Mouse (Mus musculus) layer of hippocampus, adult 2 months (tissue): ENCODE measurements around the gene Fas. TPM values are rescaled to one million over a fixed set of nuclear protein-coding genes. Genes with fewer than 3 reads are reported as not detected.

Experiments
- DNase-seq, 2 experiments: peaks; one replicate each; pipeline ENCODE4 v3.0.0; 2022; ENCODE audit warnings: low spot score in 2 of 2
- H3K27ac ChIP-seq: fragments of 200-600 bp; 2 replicates; pipeline ENCODE4 v1.8.1; 2022
- H3K4me3 ChIP-seq: fragments of 200-600 bp; 2 replicates; pipeline ENCODE4 v1.8.1; 2022; ENCODE audit warnings: mild to moderate bottlenecking
- CTCF ChIP-seq: fragments of 200-600 bp; conservative IDR thresholded peaks from 2 replicates; pipeline ENCODE4 v1.8.1; 2022; ENCODE audit warnings: antibody characterized with exemption, mild to moderate bottlenecking, moderate library complexity
- total RNA-seq, 2 experiments: library from RNA; stranded (reverse); gene quantifications; 2 replicates each; pipeline ENCODE4 v1.2.3; 2021

The Fas gene
- total RNA-seq, 2 experiments from 2014 or later = 1.5 to 2.9 TPM

DNA sequence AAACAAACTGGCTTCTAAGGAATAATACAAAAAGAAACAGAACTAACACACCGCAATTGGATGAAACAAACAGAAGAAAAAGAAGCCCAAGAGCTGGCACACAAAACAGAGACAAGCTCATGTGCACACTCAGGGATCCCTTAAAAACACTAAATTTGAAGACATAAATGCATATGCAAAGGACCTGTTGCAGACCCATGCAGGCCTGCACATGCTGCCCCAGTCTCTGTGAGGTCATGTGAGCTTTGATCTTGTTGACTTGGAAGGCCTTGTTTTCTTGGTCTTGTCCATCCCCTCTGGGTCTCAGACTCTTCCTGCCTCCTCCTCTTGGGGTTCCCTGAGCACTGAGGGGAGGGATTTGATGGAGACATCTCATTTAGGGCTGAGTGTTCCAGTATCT is 1.8 kb upstream of the Fas start:
- DNase-seq = no peak
- Histone ChIP-seq H3K27ac (no peak overlapping the region), H3K4me3 (no peak overlapping the region)

DNA sequence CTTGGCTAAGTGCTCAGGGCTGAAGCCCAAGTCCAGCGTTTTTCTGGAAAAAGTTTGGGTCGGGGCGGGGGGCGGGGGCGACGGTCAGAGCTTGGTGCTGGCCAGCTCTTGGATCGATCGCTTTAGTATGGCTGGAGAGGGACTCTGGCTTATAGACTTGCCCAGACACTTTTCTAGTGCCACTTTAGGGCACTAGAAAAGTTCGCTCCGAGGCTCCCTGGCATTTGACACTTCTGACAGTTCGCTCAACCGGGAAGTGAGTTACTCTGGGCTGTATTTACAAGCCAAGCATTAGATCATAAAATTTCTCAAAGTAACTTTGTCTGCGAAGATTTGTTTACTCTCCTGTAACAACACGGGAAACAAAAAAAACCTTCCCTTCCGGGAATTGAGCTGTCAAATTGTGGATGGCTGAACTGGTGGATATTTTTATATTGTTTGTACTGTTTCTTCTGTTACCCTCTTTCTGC is 441 bp downstream of the Fas start:
- DNase-seq = no peak
- H3K4me3 ChIP-seq = peak overlapping the region; percentile 56
- H3K27ac ChIP-seq = peak overlapping the region; percentile 57; the same call in 1 of the 2 replicates
- TF ChIP-seq CTCF = no peak

More for the DNA sequence above, 1.8 kb upstream of the Fas start:
- TF ChIP-seq CTCF = no peak

DNA sequence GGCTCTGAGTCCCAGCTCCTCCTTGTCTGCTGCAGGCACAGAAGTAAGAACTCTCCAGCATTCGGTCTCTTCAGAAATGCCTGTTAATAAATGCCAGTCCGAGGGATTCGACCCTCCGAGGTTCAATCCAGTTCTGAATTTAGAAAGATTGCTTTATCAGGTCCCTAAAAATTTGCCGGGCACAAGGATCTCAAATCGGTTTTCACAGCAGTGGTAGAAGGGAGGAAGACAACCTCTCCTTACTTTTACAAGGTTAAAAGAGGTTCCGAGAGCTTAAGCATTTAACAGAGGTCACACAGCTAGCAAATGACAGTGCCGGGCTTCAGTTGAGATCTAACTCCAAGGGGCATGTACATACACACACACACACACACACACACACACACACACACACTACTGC is 913 bp downstream of the Fas start:
- H3K4me3 ChIP-seq = peak overlapping the region; percentile 56

GRCm38 (mm10) chr19:34291956-34292355 is 1.5 kb downstream of the Fas start:
- no peak overlapping the region for H3K27ac ChIP-seq
- TF ChIP-seq CTCF = no peak

More for the DNA sequence above, 913 bp downstream of the Fas start:
- H3K27ac ChIP-seq = no peak overlapping the region
- TF ChIP-seq CTCF = no peak
- no peak for DNase-seq

DNA sequence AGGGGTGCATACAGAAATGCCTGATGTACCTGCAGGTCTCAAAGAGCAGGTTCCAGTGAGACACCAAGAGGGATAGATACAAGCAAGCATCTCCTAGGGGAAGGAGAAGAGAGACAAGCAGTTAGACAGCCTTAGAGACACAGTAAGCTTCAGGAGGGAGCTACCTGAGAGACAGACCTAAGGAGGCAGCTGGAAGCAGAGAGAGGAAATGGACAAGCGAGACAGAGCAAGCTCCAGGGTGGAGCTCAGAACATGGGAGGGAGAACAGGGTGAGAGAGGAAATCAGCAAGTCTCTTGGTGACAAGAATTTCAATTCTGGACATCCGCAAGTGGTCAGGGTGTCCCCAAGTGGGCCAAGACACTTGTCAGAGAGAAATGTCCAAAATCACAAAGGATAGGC is 2.2 kb downstream of the Fas start:
- Histone ChIP-seq H3K4me3 (no peak overlapping the region), H3K27ac (no peak overlapping the region)
- TF ChIP-seq CTCF = no peak
- DNase-seq = no peak

More at GRCm38 (mm10) chr19:34291956-34292355, 1.5 kb downstream of the Fas start:
- no peak overlapping the region for H3K4me3 ChIP-seq
- DNase-seq = no peak

DNA sequence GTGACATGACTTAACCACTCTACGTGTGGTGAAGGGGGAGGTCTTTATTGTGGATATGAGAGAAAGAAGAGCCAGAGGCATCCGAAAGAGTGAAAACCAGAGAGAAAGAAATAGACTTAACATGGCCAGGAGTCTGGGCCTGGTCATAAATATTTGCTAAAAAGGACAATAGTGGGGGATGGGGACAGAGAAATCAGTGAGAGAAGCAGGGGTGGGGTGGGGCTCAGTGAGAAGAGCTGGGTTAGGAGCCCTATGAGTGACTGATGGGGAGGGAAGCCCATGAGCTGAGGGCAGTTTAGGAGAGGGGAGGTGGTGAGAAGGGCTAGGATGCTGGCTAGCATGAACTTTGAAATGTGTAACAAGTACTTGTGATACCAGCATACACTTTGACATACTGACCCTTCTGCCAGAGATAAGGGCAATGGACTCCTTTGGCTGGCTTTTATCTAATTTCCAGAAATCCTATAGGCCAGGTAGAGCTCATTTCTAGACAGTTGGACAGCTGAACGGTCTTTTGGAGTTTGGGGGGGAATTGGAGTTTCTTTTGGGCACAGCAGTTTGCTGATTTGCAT is 3.0 kb downstream of the Fas start:
- no peak for DNase-seq
- H3K27ac ChIP-seq = no peak overlapping the region
- no peak for TF ChIP-seq CTCF
- H3K4me3 ChIP-seq = no peak overlapping the region

- DNase-seq = no peak
- H3K4me3 ChIP-seq = no peak overlapping the region
- TF ChIP-seq CTCF = no peak
- no peak overlapping the region for H3K27ac ChIP-seq
Observed at GRCm38 (mm10) chr19:34295442-34295841, 5.0 kb downstream of the Fas start.

- no peak overlapping the region for H3K27ac ChIP-seq
- H3K4me3 ChIP-seq = no peak overlapping the region
- no peak for DNase-seq
- TF ChIP-seq CTCF = no peak
Observed at GRCm38 (mm10) chr19:34298531-34298930, 8.1 kb downstream of the Fas start.

GRCm38 (mm10) chr19:34299229-34299628 is 8.8 kb downstream of the Fas start:
- no peak for DNase-seq
- no peak for TF ChIP-seq CTCF
- Histone ChIP-seq H3K4me3 (no peak overlapping the region), H3K27ac (no peak overlapping the region)

DNA sequence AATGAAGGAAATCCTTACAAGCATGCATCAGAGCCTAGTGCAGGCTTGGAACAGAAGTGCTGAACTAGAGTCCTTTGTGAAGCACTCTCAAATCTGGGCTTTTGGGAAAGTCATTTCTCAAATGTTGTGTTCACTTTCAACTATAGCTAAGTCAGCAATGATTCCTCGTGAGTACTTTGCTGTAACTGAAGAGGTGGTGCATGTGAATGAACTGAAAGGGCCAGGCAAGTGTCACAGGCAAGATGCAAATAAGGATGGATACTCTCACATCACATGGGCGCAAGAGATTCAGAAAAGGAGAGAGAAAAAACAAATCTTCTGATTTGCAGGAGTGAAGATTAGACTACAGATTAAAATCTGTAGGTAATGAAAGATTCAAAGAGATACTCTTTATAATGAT is 10.0 kb downstream of the Fas start:
- Histone ChIP-seq H3K4me3 (no peak overlapping the region), H3K27ac (no peak overlapping the region)
- DNase-seq = no peak
- no peak for TF ChIP-seq CTCF

DNA sequence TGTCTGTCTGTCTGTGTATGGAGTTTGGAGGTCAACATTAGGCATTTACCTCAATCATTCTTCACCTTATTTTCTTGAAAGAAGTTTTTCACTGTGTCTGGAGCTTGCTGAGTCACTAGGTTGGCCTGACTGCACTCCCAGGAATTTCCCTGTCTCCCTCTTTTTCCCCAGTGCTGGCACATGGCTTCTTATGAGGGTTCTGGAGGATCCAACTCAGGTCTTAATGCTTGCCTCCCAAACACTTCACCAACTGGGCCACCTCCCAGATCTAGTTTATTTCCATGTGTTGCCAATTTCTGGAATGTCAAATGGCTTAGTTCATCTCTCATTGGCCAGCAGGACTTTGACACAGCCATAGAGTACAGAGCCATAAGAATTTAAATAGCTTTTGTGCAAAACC is 14.5 kb downstream of the Fas start:
- no peak for DNase-seq
- no peak for TF ChIP-seq CTCF
- Histone ChIP-seq H3K27ac (no peak overlapping the region), H3K4me3 (no peak overlapping the region)

GRCm38 (mm10) chr19:34306794-34307193 is 16.3 kb downstream of the Fas start:
- Histone ChIP-seq H3K4me3 (no peak overlapping the region), H3K27ac (no peak overlapping the region)
- DNase-seq = no peak
- no peak for TF ChIP-seq CTCF

DNA sequence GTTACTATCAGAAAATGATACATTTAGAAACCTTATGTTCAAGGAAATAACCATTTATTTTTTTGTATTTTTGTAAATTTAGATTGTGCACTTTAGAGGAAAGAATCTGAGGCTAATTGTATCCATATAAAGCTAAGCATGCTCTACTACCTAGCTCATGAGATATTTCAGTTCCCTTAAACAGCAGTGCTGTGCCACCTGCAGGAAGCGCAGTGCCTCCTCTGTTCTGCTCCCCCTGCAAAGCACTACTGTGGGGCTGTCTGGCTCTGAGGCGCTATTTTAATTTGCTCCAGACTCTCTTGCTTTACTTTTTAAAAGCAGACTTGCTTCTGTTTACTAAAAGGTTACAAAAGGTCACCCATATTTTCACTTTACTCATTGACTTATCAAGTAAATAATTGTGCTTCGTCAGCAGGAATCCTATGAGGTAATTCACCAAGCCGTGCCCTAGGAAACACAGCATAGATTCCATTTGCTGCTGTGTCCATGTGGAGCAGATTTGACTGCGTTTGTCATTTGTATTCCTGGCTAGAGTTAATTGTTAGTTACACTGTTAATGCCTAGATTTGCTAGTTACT is 21.8 kb downstream of the Fas start:
- H3K4me3 ChIP-seq = no peak overlapping the region
- TF ChIP-seq CTCF = peak; percentile 13; the same call in 1 of the 2 replicates
- no peak overlapping the region for H3K27ac ChIP-seq

GRCm38 (mm10) chr19:34328051-34328450 is 37.6 kb downstream of the Fas start:
- TF ChIP-seq CTCF = no peak
- H3K4me3 ChIP-seq = no peak overlapping the region
- DNase-seq = no peak
- peak overlapping the region; percentile 10; the same call in 1 of the 2 replicates for H3K27ac ChIP-seq

More for the DNA sequence above, 21.8 kb downstream of the Fas start:
- DNase-seq = no peak
